Mouse (Mus musculus): ENCODE data around the gene Hspb7.

- TF ChIP-seq POLR2A (IDR thresholded peaks at IDR 0.05; ENCODE audit: insufficient read depth, low read depth, low read length) (no peak), EP300 (IDR thresholded peaks at IDR 0.05; ENCODE audit: insufficient read depth, low read depth, low read length) (no peak), CTCF (IDR thresholded peaks at IDR 0.05) (no peak)
Observed at GRCm38 (mm10) chr4:141451251-141451650, 30.7 kb downstream of the Hspb7 start.

All from heart, adult 2 months (tissue).